Mouse (Mus musculus): ENCODE measurements at regions not wholly inside any gene's neighbourhood (a gene's known extent, or its start where the extent isn't known, plus 50 kb on each side); places are given as distances from the start of the nearest gene placed in this dataset.

DNA sequence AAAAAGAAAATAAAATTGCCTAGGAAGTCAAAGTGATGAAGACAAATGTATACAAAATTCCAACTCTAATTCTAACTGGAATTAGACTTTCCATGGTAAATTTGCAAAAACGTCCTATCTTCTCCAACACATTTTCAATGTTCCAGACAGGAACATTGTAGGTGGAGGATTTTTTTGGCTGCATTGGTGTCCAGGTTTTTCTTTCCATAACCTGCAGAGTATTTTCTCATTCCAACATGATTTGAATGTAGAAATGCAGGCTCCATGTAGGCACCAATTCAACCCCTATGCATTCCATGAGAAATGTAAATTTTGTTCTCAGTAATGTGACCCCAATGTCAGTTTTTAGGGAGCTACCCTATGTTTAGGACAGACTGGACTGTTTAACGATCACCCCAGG is 586.2 kb downstream of the Brinp1 start:
- DNase-seq (ENCODE audit: low spot score): no peak

DNA sequence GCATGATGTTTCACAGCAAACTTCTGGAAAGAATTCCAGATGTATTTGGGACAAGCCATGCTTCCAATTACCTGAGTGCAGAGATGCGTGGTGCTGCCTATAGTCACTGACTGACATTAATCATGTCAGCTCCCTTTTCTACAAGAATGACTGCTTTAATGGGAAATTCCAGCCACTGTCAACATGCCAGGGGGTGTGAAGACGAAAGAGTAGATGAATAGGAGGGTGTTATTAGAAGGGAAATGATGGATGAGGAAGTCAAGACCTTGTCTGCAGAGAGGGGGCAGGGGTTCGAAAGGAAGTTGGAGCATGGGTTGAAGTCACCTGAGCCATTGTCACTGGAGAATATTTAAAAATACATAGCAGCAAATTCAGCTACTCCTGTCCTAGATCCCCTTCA is 634.6 kb downstream of the Brinp1 start:
- DNase-seq (ENCODE audit: low spot score): no peak

DNA sequence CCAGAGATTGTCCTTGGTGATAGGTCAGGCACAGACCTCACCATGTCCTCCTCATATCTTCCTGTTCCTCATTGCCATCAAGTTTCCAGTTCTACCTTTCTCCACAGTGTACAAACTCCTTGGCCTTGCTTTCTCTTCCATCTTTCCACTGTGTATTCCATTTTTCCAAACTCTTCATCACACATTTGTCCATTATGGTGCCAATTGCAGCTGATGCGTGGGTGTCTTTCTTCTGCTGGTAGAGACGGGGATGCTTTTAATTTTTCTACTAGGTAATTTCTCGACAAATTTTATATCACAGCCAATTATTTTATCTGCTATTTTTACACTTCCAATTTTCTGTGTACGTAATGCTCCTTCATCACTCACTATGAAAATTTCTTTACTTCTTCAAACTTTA is 641.4 kb downstream of the Brinp1 start:
- peak; percentile 48 for DNase-seq (ENCODE audit: low spot score)

DNA sequence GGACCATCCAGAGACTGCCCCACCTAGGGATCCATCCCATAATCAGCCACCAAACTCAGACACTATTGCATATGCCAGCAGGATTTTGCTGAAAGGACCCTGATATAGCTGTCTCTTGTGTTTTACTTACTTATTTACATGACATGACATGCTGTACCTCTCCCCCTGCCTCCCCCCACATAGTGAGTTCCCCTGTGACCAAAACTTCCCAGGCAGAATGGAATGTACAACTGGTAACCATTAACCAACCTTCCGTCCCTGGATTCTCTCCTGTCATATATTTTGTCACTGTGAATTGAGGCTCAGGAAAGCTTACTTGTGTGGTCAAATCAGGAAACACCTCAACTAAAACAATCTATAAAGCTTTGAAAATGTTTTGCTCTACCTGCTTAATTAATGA is 669.4 kb downstream of the Brinp1 start:
- DNase-seq (ENCODE audit: low spot score): no peak

DNA sequence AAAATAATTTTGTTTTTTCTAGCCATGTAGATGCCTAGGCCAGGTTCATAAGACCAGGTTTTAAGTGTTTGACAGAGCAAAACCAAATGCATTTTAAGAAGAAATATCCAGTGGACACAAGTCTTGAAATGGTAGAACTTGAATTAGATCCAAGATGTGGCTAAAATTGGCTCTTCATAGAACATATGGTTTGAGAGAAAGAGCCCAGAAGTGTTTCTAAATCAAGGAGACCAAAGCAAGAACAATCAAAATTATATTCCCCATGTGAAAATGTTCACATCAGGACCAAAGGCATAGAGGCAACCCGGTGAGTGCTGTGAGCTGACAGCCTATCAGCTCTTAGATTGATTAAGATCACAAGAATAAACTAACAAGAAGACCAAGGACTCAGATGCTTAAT is 673.3 kb downstream of the Brinp1 start:
- DNase-seq (ENCODE audit: low spot score): no peak

DNA sequence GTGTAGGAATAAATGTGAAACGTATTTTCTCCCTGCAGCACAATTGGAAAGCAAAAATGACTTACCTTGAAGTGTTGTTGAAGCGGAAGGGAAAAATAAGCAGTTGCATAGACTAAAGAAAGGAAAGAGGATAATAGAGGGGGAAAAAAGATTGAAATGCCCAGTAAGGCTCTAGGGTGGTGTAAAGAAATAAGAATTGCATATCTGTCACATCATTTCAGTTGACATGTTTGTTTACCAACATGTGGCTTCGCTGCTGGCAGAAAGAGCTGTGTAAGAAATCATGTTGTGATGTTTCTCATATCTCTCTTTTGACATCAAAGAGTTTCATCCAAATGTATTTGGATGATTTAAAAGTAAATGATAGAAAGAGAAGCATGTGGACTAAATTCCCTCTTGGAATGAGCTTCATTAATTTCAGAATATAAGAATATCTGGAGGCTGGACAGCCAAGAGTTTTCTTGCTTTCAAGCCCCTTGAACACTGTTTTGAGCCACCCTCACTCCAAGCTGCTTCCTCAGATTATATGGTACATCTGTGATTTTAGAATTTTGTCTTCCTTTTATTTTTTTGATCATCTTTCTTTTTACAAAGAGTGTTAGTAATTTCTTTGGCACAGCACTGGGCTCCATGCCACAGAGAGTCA is 679.0 kb downstream of the Brinp1 start:
- DNase-seq (ENCODE audit: low spot score): no peak

Data from layer of hippocampus, adult 11-12 months (tissue).